In genomic region chr2:72318421-72318820, GRCm38 (mm10) we compare ENCODE assay signal across 8 mouse cellular contexts. TPM values are rescaled to one million over a fixed set of nuclear protein-coding genes. Genes with fewer than 3 reads are reported as not detected.
A peak's percentile ranks its signal among the peaks of the same experiment; 100 is the strongest.
DNase-seq lines count a peak whose midpoint lies in the region; ATAC-seq lines count a peak whose summit lies in the region.
"Had no signal": no experiment of that assay in that cellular context is flagged by ENCODE, and none has a peak within 500 bp of the region (broad histone marks: within the 10 kb centered on the region; RNA-seq: fewer than 3 reads in every experiment).

No protein-coding gene starts in this region.

- no peak overlapping the region for H3K4me2 ChIP-seq in liver, embryonic 12.5 days
- H3K4me2 ChIP-seq in liver, embryonic 11.5 days = no peak overlapping the region
- H3K4me2 ChIP-seq: neural tube, embryonic 12.5 days had no signal

- H3K36me3 ChIP-seq in liver, embryonic 12.5 days = 0 out of 2 replicates have a peak, but pooled peaks cover under 1% of the 10 kb centered on the region
- no peaks in the 10 kb centered on the region for H3K36me3 ChIP-seq in liver, embryonic 11.5 days (ENCODE audit: control insufficient read depth, insufficient read depth, low read length)
- H3K36me3 ChIP-seq: neural tube, embryonic 12.5 days had no signal

- H3K4me1 ChIP-seq in liver, embryonic 12.5 days = peaks cover 38% of the 10 kb centered on the region
- peaks cover 13% of the 10 kb centered on the region for H3K4me1 ChIP-seq in liver, embryonic 11.5 days (replicated peaks; ENCODE audit: control insufficient read depth, insufficient read depth, low read length)
- H3K4me1 ChIP-seq: neural tube, embryonic 12.5 days had no signal

- peak overlapping the region; percentile 22; the same call in 1 of the 2 replicates for H3K27ac ChIP-seq in liver, embryonic 12.5 days
- no peak overlapping the region for H3K27ac ChIP-seq in liver, embryonic 11.5 days (ENCODE audit: low read depth, low read length)
- H3K27ac ChIP-seq: neural tube, embryonic 12.5 days had no signal

- no peak for ATAC-seq in liver, embryonic 12.5 days
- ATAC-seq in liver, embryonic 11.5 days (replicated peaks; ENCODE audit: low FRiP score) = no peak
- peak; percentile 89 to 91 for ATAC-seq in hematopoietic stem cell, adult 5-6 weeks (replicated peaks in 1 of 2; ENCODE audit: insufficient read depth in 1 of 2, low FRiP score in 2 of 2, low TSS enrichment in 1 of 2, low read depth in 1 of 2, poor library complexity in 2 of 2, severe bottlenecking in 2 of 2)

- no peaks in the 10 kb centered on the region for H3K27me3 ChIP-seq in liver, embryonic 12.5 days (replicated peaks)
- H3K27me3 ChIP-seq in liver, embryonic 11.5 days (replicated peaks; ENCODE audit: control insufficient read depth, insufficient read depth, low read length) = no peaks in the 10 kb centered on the region
- H3K27me3 ChIP-seq: neural tube, embryonic 12.5 days had no signal

- 32% methylated on average over 4 of the region's 4 CpGs for WGBS in liver, embryonic 12.5 days (ENCODE audit: insufficient replicate concordance)
- 38% methylated on average over 4 of the region's 4 CpGs for WGBS in liver, embryonic 11.5 days

- no peaks in the 10 kb centered on the region for H3K9me3 ChIP-seq in liver, embryonic 12.5 days (replicated peaks)
- no peaks in the 10 kb centered on the region for H3K9me3 ChIP-seq in liver, embryonic 11.5 days (ENCODE audit: control insufficient read depth, low read length)
- H3K9me3 ChIP-seq: neural tube, embryonic 12.5 days had no signal

- H3K4me3 ChIP-seq in liver, embryonic 12.5 days = no peak overlapping the region
- no peak overlapping the region for H3K4me3 ChIP-seq in liver, embryonic 11.5 days (ENCODE audit: low read depth, low read length)
- H3K4me3 ChIP-seq: neural tube, embryonic 12.5 days had no signal

- H3K9ac ChIP-seq in liver, embryonic 12.5 days = no peak overlapping the region
- no peak overlapping the region for H3K9ac ChIP-seq in liver, embryonic 11.5 days (ENCODE audit: low read depth, low read length)
- H3K9ac ChIP-seq: neural tube, embryonic 12.5 days had no signal

- DNase-seq in liver, embryonic 11.5 days (ENCODE audit: low spot score) = no peak
- peak; percentile 33 for DNase-seq in c-Kit-positive CD71-negative TER-119-negative erythroid progenitor cells, embryonic 14.5 days (ENCODE audit: low read depth)
- DNase-seq in skeletal muscle tissue, adult 2 months (ENCODE audit: low read depth, low spot score) = peak; percentile 41
- no peak for DNase-seq in B cell, adult 2 months
- no peak for DNase-seq in adrenal gland, adult 18-20 months (ENCODE audit: low spot score in 2 of 2)

RNA-seq across cellular contexts. Expression of gene Map3k20, which starts 33.0 kb away (rescaled TPM):
- 9.0 and 9.4 TPM in 2 replicates for polyA plus RNA-seq in liver, embryonic 12.5 days (2016; fragmentation: Nextera tagmentation; extraction: Ambion mirVana)
- 12.2 and 17.2 TPM in 2 replicates for polyA plus RNA-seq in liver, embryonic 11.5 days (2014; fragmentation: Nextera tagmentation; extraction: Ambion mirVana)
- total RNA-seq in hematopoietic stem cell, adult 5-6 weeks (2017) = 39.2 and 43.8 TPM in 2 replicates
- 10 to 100 TPM; 29.5 to 40.1 TPM for total RNA-seq in adrenal gland, adult 18-20 months (2021)

Comparison
In these comparisons a context has a peak if more than half of its experiments do, and no peak if none do; other contexts are left out.
1. ATAC-seq: peak in hematopoietic stem cell, adult 5-6 weeks (2 of 2); none in liver, embryonic 12.5 days (single experiment) and liver, embryonic 11.5 days (single experiment).
2. DNase-seq: peak in c-Kit-positive CD71-negative TER-119-negative erythroid progenitor cells, embryonic 14.5 days (single experiment) and skeletal muscle tissue, adult 2 months (single experiment); none in liver, embryonic 11.5 days (single experiment), B cell, adult 2 months (0 of 2) and adrenal gland, adult 18-20 months (0 of 2).